Mouse (Mus musculus): ENCODE measurements around the gene Rnf20. TPM values are rescaled to one million over a fixed set of nuclear protein-coding genes. Genes with fewer than 3 reads are reported as not detected.

The Rnf20 gene
- polyA plus RNA-seq, 1 experiment, result 6.9 TPM

- Histone ChIP-seq H3K36me3 (replicated peaks; ENCODE audit: low read length) (no peaks in the 10 kb centered on the region), H3K9me3 (no peaks in the 10 kb centered on the region), H3K27me3 (replicated peaks) (peaks cover 1% of the 10 kb centered on the region), H3K4me3 (replicated peaks) (no peak overlapping the region), H3K4me1 (0 out of 2 replicates have a peak, but pooled peaks cover 3% of the 10 kb centered on the region)
- TF ChIP-seq FLI1 (IDR thresholded peaks at IDR 0.05; ENCODE audit: low read length) (no peak), GATA1 (IDR thresholded peaks at IDR 0.05; ENCODE audit: borderline replicate concordance, low read length) (no peak)
Measured at GRCm38 (mm10) chr4:49688594-49689288, 56.9 kb downstream of the Rnf20 start.

GRCm38 (mm10) chr4:49691405-49692194, 59.8 kb downstream of the Rnf20 start:
- no peaks in the 10 kb centered on the region for H3K36me3 ChIP-seq (replicated peaks; ENCODE audit: low read length)
- 0 out of 2 replicates have a peak, but pooled peaks cover 3% of the 10 kb centered on the region for H3K4me1 ChIP-seq
- H3K4me3 ChIP-seq (replicated peaks), result no peak overlapping the region
- TF ChIP-seq FLI1 (IDR thresholded peaks at IDR 0.05; ENCODE audit: low read length), result no peak
- TF ChIP-seq GATA1 (IDR thresholded peaks at IDR 0.05; ENCODE audit: borderline replicate concordance, low read length), result no peak
- no peaks in the 10 kb centered on the region for H3K9me3 ChIP-seq
- H3K27me3 ChIP-seq (replicated peaks), result peaks cover 1% of the 10 kb centered on the region

Other genes starting within 250 kb of the Rnf20 start
- not detected in 2 replicates for gene Acnat2, start 223.9 kb upstream of the Rnf20 start, polyA plus RNA-seq (2012; ENCODE audit: insufficient read depth, low replicate concordance)
- gene Acnat1, start 158.1 kb upstream of the Rnf20 start, polyA plus RNA-seq (2012; ENCODE audit: insufficient read depth, low replicate concordance), result not detected in 2 replicates
- gene Baat, start 125.4 kb upstream of the Rnf20 start, polyA plus RNA-seq (2012; ENCODE audit: insufficient read depth, low replicate concordance), result not detected in 2 replicates
- 1.4 TPM in 1 of 2 replicates, not detected in the other for gene Mrpl50, start 110.9 kb upstream of the Rnf20 start, polyA plus RNA-seq (2012; ENCODE audit: insufficient read depth, low replicate concordance)
- 0.84 and 1.3 TPM in 2 replicates for gene Zfp189, start 110.8 kb upstream of the Rnf20 start, polyA plus RNA-seq (2012; ENCODE audit: insufficient read depth, low replicate concordance)
- gene Aldob, start 82.5 kb upstream of the Rnf20 start, polyA plus RNA-seq (2012; ENCODE audit: insufficient read depth, low replicate concordance), result not detected in 2 replicates
- 15.3 and 18.0 TPM in 2 replicates for gene Tmem246, start 34.1 kb upstream of the Rnf20 start, polyA plus RNA-seq (2012; ENCODE audit: insufficient read depth, low replicate concordance)
- not detected in 2 replicates for gene Ppp3r2, start 50.0 kb downstream of the Rnf20 start, polyA plus RNA-seq (2012; ENCODE audit: insufficient read depth, low replicate concordance)
- gene Grin3a, start 213.7 kb downstream of the Rnf20 start, polyA plus RNA-seq (2012; ENCODE audit: insufficient read depth, low replicate concordance), result not detected in 2 replicates

All from megakaryocyte, embryonic 14.5 days (primary cell).